Comparison of ENCODE assay signal across 11 mouse cellular contexts in genomic region chr9:112996204-112996603, GRCm38 (mm10).
DNase-seq lines count a peak whose midpoint lies in the region; ATAC-seq and TF ChIP-seq lines count a peak whose summit lies in the region.
"Had no signal": no experiment of that assay in that cellular context is flagged by ENCODE, and none has a peak within 500 bp of the region (broad histone marks: within the 10 kb centered on the region; RNA-seq: fewer than 3 reads in every experiment).

No protein-coding gene starts in this region.

- peak; percentile 64; the same call in 1 of the 2 replicates for ATAC-seq in lung, embryonic 14.5 days (ENCODE audit: insufficient read depth)
- ATAC-seq in liver, embryonic 12.5 days = peak; percentile 100
- ATAC-seq in stomach, embryonic 15.5 days (ENCODE audit: insufficient read depth, low FRiP score, low read depth) = peak; percentile 95

- WGBS in lung, embryonic 14.5 days = 64% methylated on average over 1 of the region's 1 CpGs
- WGBS in lung, adult 2 months = 59% methylated on average over 1 of the region's 1 CpGs
- 28% methylated on average over 1 of the region's 1 CpGs for WGBS in liver, embryonic 12.5 days (ENCODE audit: insufficient replicate concordance)
- WGBS in stomach, embryonic 15.5 days = 94% methylated on average over 1 of the region's 1 CpGs

- no peak for TF ChIP-seq CTCF in lung, embryonic 14.5 days (IDR thresholded peaks at IDR 0.05; ENCODE audit: low read depth)
- TF ChIP-seq CTCF in lung, adult 2 months (IDR thresholded peaks at IDR 0.05; ENCODE audit: insufficient read depth, low read length) = no peak

- no peak overlapping the region for H3K9ac ChIP-seq in lung, embryonic 14.5 days
- no peak overlapping the region for H3K9ac ChIP-seq in liver, embryonic 12.5 days
- H3K9ac ChIP-seq in stomach, embryonic 15.5 days = no peak overlapping the region
- H3K9ac ChIP-seq: lung, embryonic 15.5 days had no signal

- no peaks in the 10 kb centered on the region for H3K4me1 ChIP-seq in lung, embryonic 14.5 days (ENCODE audit: insufficient read depth)
- no peaks in the 10 kb centered on the region for H3K4me1 ChIP-seq in lung, adult 2 months (ENCODE audit: control insufficient read depth, insufficient read depth, low read length)
- H3K4me1 ChIP-seq in liver, embryonic 12.5 days = peaks cover 32% of the 10 kb centered on the region
- no peaks in the 10 kb centered on the region for H3K4me1 ChIP-seq in stomach, embryonic 15.5 days

- H3K27me3 ChIP-seq in lung, embryonic 14.5 days (ENCODE audit: insufficient read depth, low read length) = no peaks in the 10 kb centered on the region
- no peaks in the 10 kb centered on the region for H3K27me3 ChIP-seq in liver, embryonic 12.5 days (replicated peaks)
- H3K27me3 ChIP-seq in stomach, embryonic 15.5 days (replicated peaks) = no peaks in the 10 kb centered on the region
- H3K27me3 ChIP-seq: lung, embryonic 15.5 days had no signal

- DNase-seq in lung, embryonic 14.5 days = no peak
- no peak for DNase-seq in lung, adult 2 months
- DNase-seq in c-Kit-positive CD71-positive TER-119-positive erythroid progenitor cells, embryonic 14.5 days (ENCODE audit: low spot score) = peak; percentile 87
- DNase-seq in layer of hippocampus, postnatal 14 days (ENCODE audit: low spot score in 2 of 2) = no peak
- DNase-seq in thymus, postnatal 14 days = no peak
- DNase-seq: cerebellum, adult 11-12 months; gastrocnemius, postnatal 14 days; heart, postnatal 4 days had no signal

- no peak overlapping the region for H3K4me3 ChIP-seq in lung, embryonic 14.5 days (ENCODE audit: low read depth, low read length)
- H3K4me3 ChIP-seq in lung, adult 2 months (replicated peaks; ENCODE audit: extremely low read depth, low read depth, low read length) = no peak overlapping the region
- H3K4me3 ChIP-seq in liver, embryonic 12.5 days = no peak overlapping the region; the same call in 1 of the 2 replicates
- no peak overlapping the region for H3K4me3 ChIP-seq in stomach, embryonic 15.5 days (replicated peaks)
- H3K4me3 ChIP-seq: lung, embryonic 15.5 days had no signal

- H3K36me3 ChIP-seq in lung, embryonic 14.5 days (ENCODE audit: insufficient read depth) = no peaks in the 10 kb centered on the region
- H3K36me3 ChIP-seq in liver, embryonic 12.5 days = no peaks in the 10 kb centered on the region
- no peaks in the 10 kb centered on the region for H3K36me3 ChIP-seq in stomach, embryonic 15.5 days
- H3K36me3 ChIP-seq: lung, embryonic 15.5 days had no signal

- no peaks in the 10 kb centered on the region for H3K9me3 ChIP-seq in lung, embryonic 14.5 days (ENCODE audit: low read depth, low read length)
- no peaks in the 10 kb centered on the region for H3K9me3 ChIP-seq in liver, embryonic 12.5 days (replicated peaks)
- H3K9me3 ChIP-seq in stomach, embryonic 15.5 days = no peaks in the 10 kb centered on the region
- H3K9me3 ChIP-seq: lung, embryonic 15.5 days had no signal

- no peak overlapping the region for H3K27ac ChIP-seq in lung, embryonic 14.5 days (ENCODE audit: low read depth)
- H3K27ac ChIP-seq in liver, embryonic 12.5 days = peak overlapping the region; percentile 89
- H3K27ac ChIP-seq in stomach, embryonic 15.5 days = no peak overlapping the region
- H3K27ac ChIP-seq: lung, embryonic 15.5 days had no signal

- no peak for TF ChIP-seq POLR2A in lung, adult 2 months (IDR thresholded peaks at IDR 0.05; ENCODE audit: borderline replicate concordance, extremely low read depth, low read depth, low read length)

- no peak overlapping the region for H3K4me2 ChIP-seq in lung, embryonic 14.5 days
- peak overlapping the region; percentile 52 for H3K4me2 ChIP-seq in liver, embryonic 12.5 days
- H3K4me2 ChIP-seq in stomach, embryonic 15.5 days = no peak overlapping the region
- H3K4me2 ChIP-seq: lung, embryonic 15.5 days had no signal
